Mouse (Mus musculus): Measurements from ENCODE around the gene Ddi2.

Gene Ddi2

GRCm38 (mm10) chr4:141630021-141630420, 93.2 kb downstream of the Ddi2 start:
- in situ Hi-C loops (cut with MboI; ENCODE audit: low sequenced_read_pairs) = no loop called here

GRCm38 (mm10) chr4:141628661-141629060, 94.6 kb downstream of the Ddi2 start:
- in situ Hi-C loops (cut with MboI; ENCODE audit: low sequenced_read_pairs) = no loop called here
